Mouse (Mus musculus): ENCODE results near the gene Ifitm1.
"Not testable (repeated sequence)": the region's sequence is repeated elsewhere in the genome, so short reads cannot be mapped to it uniquely, and the experiment has no call there.

Ifitm1 gene

DNA sequence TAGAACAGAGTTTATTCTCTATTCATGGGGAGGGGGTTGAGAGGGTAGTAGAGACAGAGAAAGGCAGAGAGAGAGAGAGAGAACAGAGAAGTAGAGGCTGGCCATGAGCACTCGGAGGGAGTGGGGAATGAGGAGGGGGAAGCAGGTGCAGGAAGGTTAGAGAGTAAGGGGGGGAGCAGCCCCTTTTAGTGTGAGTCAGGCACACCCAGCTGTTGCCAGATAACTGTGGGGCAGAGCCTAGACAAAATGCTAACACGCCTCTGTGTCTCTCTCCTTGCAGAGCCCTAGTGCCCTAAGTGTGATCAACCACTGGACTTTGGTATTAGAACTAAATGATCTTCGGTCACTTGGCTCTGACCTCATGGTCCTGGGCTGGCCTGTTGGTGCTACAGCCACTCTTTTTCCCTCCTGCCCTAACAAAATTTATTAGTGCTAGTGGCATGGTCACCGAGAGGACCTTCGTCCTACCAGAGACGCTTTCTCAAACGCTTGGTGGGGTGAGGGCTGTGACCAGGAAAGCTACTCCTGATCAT is 44.3 kb downstream of the Ifitm1 start:
- DNase-seq (ENCODE audit: low spot score in 2 of 2) = no peak

GRCm38 (mm10) chr7:141016707-141017697 is 50.0 kb downstream of the Ifitm1 start:
- DNase-seq (ENCODE audit: low spot score in 2 of 2) = no peak

DNA sequence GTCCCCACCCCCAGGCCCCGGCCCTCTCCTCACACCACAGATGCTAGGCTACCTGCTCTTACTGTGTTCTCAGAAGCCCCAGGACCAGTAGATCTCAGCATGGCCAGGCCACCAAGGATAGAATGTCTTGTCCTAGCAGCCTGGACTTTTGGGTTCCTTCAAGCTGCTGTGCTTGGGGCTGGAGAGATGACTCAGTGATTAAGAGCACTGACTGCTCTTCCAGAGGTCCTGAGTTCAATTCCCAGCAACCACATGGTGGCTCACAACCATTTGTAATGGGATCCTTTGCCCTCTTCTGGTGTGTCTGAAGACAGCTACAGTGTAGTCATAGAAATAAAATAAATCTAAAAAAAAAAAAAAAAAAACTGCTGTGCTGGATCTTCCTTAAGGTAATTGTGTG is 50.8 kb downstream of the Ifitm1 start, which contains the start of gene Ifitm6:
Ifitm6 (minus strand) TSS at position 101 of the 400 bp plus-strand sequence.
- not testable (repeated sequence) for DNase-seq (ENCODE audit: low spot score in 2 of 2)

DNA sequence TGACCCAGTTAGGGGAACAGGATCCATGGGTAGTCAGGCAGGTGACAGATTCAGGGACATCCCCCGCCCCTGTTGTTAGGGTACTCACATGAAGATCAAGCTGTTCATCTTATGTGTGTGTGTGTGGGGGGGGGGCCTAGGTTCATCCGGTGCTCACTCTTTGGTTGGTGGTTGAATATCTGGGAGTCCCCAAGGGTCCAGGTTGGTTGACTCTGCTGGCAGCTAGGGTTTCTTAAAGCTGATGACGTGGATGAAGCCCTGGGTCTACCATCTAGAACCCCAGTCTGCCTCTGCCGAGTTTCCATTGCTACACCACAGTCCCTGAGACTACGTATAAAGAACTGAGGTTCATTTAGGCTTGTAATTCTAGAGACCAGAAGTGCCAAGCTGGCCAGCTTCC is 52.0 kb downstream of the Ifitm1 start:
- no peak for DNase-seq (ENCODE audit: low spot score in 2 of 2)

Measured in thymus, postnatal 10 days (tissue).